Mouse (Mus musculus): ENCODE measurements around the gene Foxj3.

DNA sequence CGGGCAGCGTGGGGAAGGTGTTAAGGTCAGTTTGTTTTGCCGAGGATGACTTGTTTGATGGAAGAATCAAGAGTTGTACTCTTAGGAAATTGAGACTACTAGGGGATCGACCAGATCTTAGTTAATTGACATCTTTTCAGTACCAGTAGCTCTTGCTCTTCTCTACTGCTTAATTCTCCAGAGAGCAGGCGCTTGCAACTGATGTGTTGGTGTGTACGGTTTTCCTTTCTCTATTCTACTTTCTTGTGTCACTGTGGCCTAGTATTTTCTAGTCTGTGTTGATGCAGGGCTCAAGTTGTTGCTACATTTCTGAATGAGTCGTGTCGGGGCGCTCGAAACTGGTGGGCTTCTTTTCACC, 3.7 kb downstream of the Foxj3 start:
- no peak for TF ChIP-seq GATA1 (IDR thresholded peaks at IDR 0.05; ENCODE audit: borderline replicate concordance, low read length)
- TF ChIP-seq FLI1 (IDR thresholded peaks at IDR 0.05; ENCODE audit: low read length), result no peak

All from megakaryocyte, embryonic 14.5 days (primary cell).